Mouse (Mus musculus): ENCODE data around the gene Armc8.
A peak's percentile ranks its signal among the peaks of the same experiment; 100 is the strongest.

Gene Armc8

GRCm38 (mm10) chr9:99499336-99499735 lies 69.4 kb downstream of the Armc8 start:
- no peak for DNase-seq

GRCm38 (mm10) chr9:99492634-99493200 lies 76.0 kb downstream of the Armc8 start:
- no peak for DNase-seq

- DNase-seq: no peak
Measured at GRCm38 (mm10) chr9:99491050-99491449, 77.6 kb downstream of the Armc8 start.

- DNase-seq: no peak
Measured at GRCm38 (mm10) chr9:99487841-99488240, 80.9 kb downstream of the Armc8 start.

GRCm38 (mm10) chr9:99487126-99487695 lies 81.5 kb downstream of the Armc8 start:
- DNase-seq: no peak

- no peak for DNase-seq
Measured at GRCm38 (mm10) chr9:99485144-99485543, 83.6 kb downstream of the Armc8 start.

- DNase-seq: no peak
Measured at GRCm38 (mm10) chr9:99484632-99485031, 84.1 kb downstream of the Armc8 start.

GRCm38 (mm10) chr9:99483191-99483590 lies 85.5 kb downstream of the Armc8 start:
- DNase-seq: no peak

- peak; percentile 74 for DNase-seq
Measured at GRCm38 (mm10) chr9:99480764-99481163, 87.9 kb downstream of the Armc8 start.

- peak; percentile 47 for DNase-seq
Measured at GRCm38 (mm10) chr9:99479181-99479711, 89.5 kb downstream of the Armc8 start.

GRCm38 (mm10) chr9:99471334-99471733 lies 97.4 kb downstream of the Armc8 start:
- no peak for DNase-seq

GRCm38 (mm10) chr9:99470347-99471092 lies 98.2 kb downstream of the Armc8 start:
- no peak for DNase-seq

- DNase-seq: no peak
Measured at GRCm38 (mm10) chr9:99469681-99470273, 98.9 kb downstream of the Armc8 start.

- DNase-seq: no peak
Measured at GRCm38 (mm10) chr9:99468572-99468971, 100.1 kb downstream of the Armc8 start.

GRCm38 (mm10) chr9:99464876-99465275 lies 103.8 kb downstream of the Armc8 start:
- DNase-seq: no peak

- no peak for DNase-seq
Measured at GRCm38 (mm10) chr9:99459730-99460129, 109.0 kb downstream of the Armc8 start.

GRCm38 (mm10) chr9:99458529-99459208 lies 110.0 kb downstream of the Armc8 start:
- DNase-seq: peak; percentile 36

GRCm38 (mm10) chr9:99454211-99454610 lies 114.5 kb downstream of the Armc8 start:
- DNase-seq: no peak

GRCm38 (mm10) chr9:99451161-99451560 lies 117.5 kb downstream of the Armc8 start, which contains the start of gene Nme9:
TSS of gene Nme9 (plus strand) at chr9:99451475.
- no peak for DNase-seq

- DNase-seq: no peak
Measured at GRCm38 (mm10) chr9:99449886-99450647, 118.6 kb downstream of the Armc8 start.

- no peak for DNase-seq
Measured at GRCm38 (mm10) chr9:99447323-99447722, 121.4 kb downstream of the Armc8 start.

GRCm38 (mm10) chr9:99446259-99446658 lies 122.4 kb downstream of the Armc8 start:
- DNase-seq: no peak

Measured in cerebellum, adult 11-12 months (tissue).